Mouse (Mus musculus) cerebellum, adult 11 months (tissue): Measurements from ENCODE around the gene Epb41l3.

ENCODE experiments used
- DNase-seq: peaks from one replicate; pipeline ENCODE4 v3.0.0; 2022

Gene Epb41l3

GRCm38 (mm10) chr17:69075501-69076237 lies at the start of gene Epb41l3:
Gene Epb41l3 (plus strand): TSS chr17:69075683.
- DNase-seq, result peak; percentile 90

- DNase-seq, result no peak
These were observed 36.5 kb upstream of the Epb41l3 start for GRCm38 (mm10) chr17:69038760-69039675.

- no peak for DNase-seq
These were observed 34.0 kb upstream of the Epb41l3 start for GRCm38 (mm10) chr17:69041516-69041915.

GRCm38 (mm10) chr17:69048826-69049225 lies 26.7 kb upstream of the Epb41l3 start:
- DNase-seq, result no peak

GRCm38 (mm10) chr17:69054029-69054428 lies 21.5 kb upstream of the Epb41l3 start:
- no peak for DNase-seq

GRCm38 (mm10) chr17:69059760-69060159 lies 15.7 kb upstream of the Epb41l3 start:
- no peak for DNase-seq

GRCm38 (mm10) chr17:69060388-69060787 lies 15.1 kb upstream of the Epb41l3 start:
- DNase-seq, result no peak

GRCm38 (mm10) chr17:69061883-69062745 lies 13.4 kb upstream of the Epb41l3 start:
- no peak for DNase-seq

GRCm38 (mm10) chr17:69067937-69068739 lies 7.3 kb upstream of the Epb41l3 start:
- DNase-seq, result no peak

- no peak for DNase-seq
These were observed 1.4 kb upstream of the Epb41l3 start for GRCm38 (mm10) chr17:69074095-69074494.

- peak; percentile 84 for DNase-seq
These were observed 749 bp downstream of the Epb41l3 start for GRCm38 (mm10) chr17:69076238-69076625.

- peak; percentile 39 for DNase-seq
These were observed 1.5 kb downstream of the Epb41l3 start for GRCm38 (mm10) chr17:69076747-69077543.

- no peak for DNase-seq
These were observed 2.0 kb downstream of the Epb41l3 start for GRCm38 (mm10) chr17:69077544-69077920.

GRCm38 (mm10) chr17:69082316-69082715 lies 6.8 kb downstream of the Epb41l3 start:
- peak; percentile 31 for DNase-seq

GRCm38 (mm10) chr17:69091618-69092017 lies 16.1 kb downstream of the Epb41l3 start:
- DNase-seq, result no peak

GRCm38 (mm10) chr17:69097068-69097467 lies 21.6 kb downstream of the Epb41l3 start:
- no peak for DNase-seq

GRCm38 (mm10) chr17:69097955-69098354 lies 22.5 kb downstream of the Epb41l3 start:
- peak; percentile 28 for DNase-seq

- DNase-seq, result no peak
These were observed 27.8 kb downstream of the Epb41l3 start for GRCm38 (mm10) chr17:69103326-69103725.

- no peak for DNase-seq
These were observed 29.7 kb downstream of the Epb41l3 start for GRCm38 (mm10) chr17:69105035-69105798.

- DNase-seq, result peak; percentile 47
These were observed 30.4 kb downstream of the Epb41l3 start for GRCm38 (mm10) chr17:69105799-69106401.
